Mouse (Mus musculus): ENCODE measurements around the gene Ciao2a. TPM values are rescaled to one million over a fixed set of nuclear protein-coding genes. Genes with fewer than 3 reads are reported as not detected.

The Ciao2a gene
- polyA plus RNA-seq, 1 experiment, result 7.4 TPM

DNA sequence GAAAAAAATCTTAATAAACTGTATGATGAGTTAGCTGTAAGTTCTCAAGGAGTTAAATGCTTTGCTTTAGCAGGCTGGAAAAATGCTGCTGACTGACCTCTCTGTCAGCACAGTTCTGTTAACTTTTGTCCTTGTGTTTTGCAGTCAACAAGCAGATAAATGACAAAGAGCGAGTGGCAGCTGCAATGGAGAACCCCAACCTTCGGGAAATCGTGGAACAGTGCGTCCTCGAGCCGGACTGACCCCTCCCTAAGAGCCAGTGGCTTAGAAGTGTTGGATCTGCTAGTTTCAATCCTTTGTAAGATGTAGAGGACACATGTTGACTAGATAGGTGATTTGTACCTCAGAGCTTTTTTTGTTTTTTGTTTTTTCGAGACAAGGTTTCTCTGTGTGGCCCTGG lies 11.8 kb downstream of the Ciao2a start:
- Histone ChIP-seq H3K4me1 (ENCODE audit: control insufficient read depth, insufficient read depth, insufficient read length) (no peaks in the 10 kb centered on the region), H3K4me3 (ENCODE audit: extremely low read depth, insufficient read depth, insufficient read length) (no peak overlapping the region), H3K36me3 (ENCODE audit: control insufficient read depth, insufficient read depth, low read length) (peaks cover 31% of the 10 kb centered on the region), H3K27me3 (ENCODE audit: control insufficient read depth, insufficient read depth, low read length) (no peaks in the 10 kb centered on the region), H3K27ac (ENCODE audit: insufficient read depth, low read length) (no peak overlapping the region)
- TF ChIP-seq POLR2A (IDR thresholded peaks at IDR 0.05; ENCODE audit: low read depth, low read length), result no peak
- no peak for TF ChIP-seq CTCF (IDR thresholded peaks at IDR 0.05; ENCODE audit: extremely low read depth, insufficient read depth, insufficient read length, insufficient replicate concordance)
- no peak for DNase-seq (ENCODE audit: low read depth in 1 of 2, low spot score in 2 of 2)
- WGBS, result 95% methylated on average over 7 of the region's 7 CpGs

GRCm38 (mm10) chr9:66142265-66142664 lies 15.9 kb downstream of the Ciao2a start:
- DNase-seq (ENCODE audit: low read depth in 1 of 2, low spot score in 2 of 2), result no peak
- TF ChIP-seq POLR2A (IDR thresholded peaks at IDR 0.05; ENCODE audit: low read depth, low read length) (no peak), CTCF (IDR thresholded peaks at IDR 0.05; ENCODE audit: extremely low read depth, insufficient read depth, insufficient read length, insufficient replicate concordance) (no peak)
- 83% methylated on average over 1 of the region's 1 CpGs for WGBS
- H3K27me3 ChIP-seq (ENCODE audit: control insufficient read depth, insufficient read depth, low read length), result no peaks in the 10 kb centered on the region
- no peak overlapping the region for H3K27ac ChIP-seq (ENCODE audit: insufficient read depth, low read length)
- H3K4me1 ChIP-seq (ENCODE audit: control insufficient read depth, insufficient read depth, insufficient read length), result no peaks in the 10 kb centered on the region
- H3K4me3 ChIP-seq (ENCODE audit: extremely low read depth, insufficient read depth, insufficient read length), result no peak overlapping the region
- H3K36me3 ChIP-seq (ENCODE audit: control insufficient read depth, insufficient read depth, low read length), result peaks cover 20% of the 10 kb centered on the region

DNA sequence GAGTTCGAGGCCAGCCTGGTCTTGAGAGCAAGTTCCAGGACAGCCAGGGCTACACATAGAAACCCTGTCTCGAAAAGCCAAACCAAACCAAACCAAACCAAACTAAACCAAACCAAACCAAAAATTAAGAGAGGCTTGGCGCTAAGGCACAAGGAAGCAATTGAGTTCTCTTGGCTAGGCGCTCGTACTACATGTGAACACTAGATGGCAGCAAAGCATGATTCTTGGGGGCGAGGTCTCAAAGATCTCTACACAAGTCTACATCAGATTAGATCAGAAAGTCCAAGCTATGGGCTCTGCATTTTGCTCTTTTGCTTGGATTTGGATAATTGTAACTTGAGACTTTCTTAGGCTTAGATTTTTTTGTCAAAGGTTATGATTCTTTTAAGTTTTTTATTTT lies 17.8 kb downstream of the Ciao2a start:
- DNase-seq (ENCODE audit: low read depth in 1 of 2, low spot score in 2 of 2), result peak; percentile 50 to 64
- Histone ChIP-seq H3K36me3 (ENCODE audit: control insufficient read depth, insufficient read depth, low read length) (peaks cover 8% of the 10 kb centered on the region), H3K4me1 (ENCODE audit: control insufficient read depth, insufficient read depth, insufficient read length) (no peaks in the 10 kb centered on the region), H3K4me3 (ENCODE audit: extremely low read depth, insufficient read depth, insufficient read length) (no peak overlapping the region), H3K27ac (ENCODE audit: insufficient read depth, low read length) (no peak overlapping the region), H3K27me3 (ENCODE audit: control insufficient read depth, insufficient read depth, low read length) (no peaks in the 10 kb centered on the region)
- TF ChIP-seq CTCF (IDR thresholded peaks at IDR 0.05; ENCODE audit: extremely low read depth, insufficient read depth, insufficient read length, insufficient replicate concordance), result peak; percentile 64; the same call in 1 of the 2 replicates
- TF ChIP-seq POLR2A (IDR thresholded peaks at IDR 0.05; ENCODE audit: low read depth, low read length), result no peak
- 10% methylated on average over 6 of the region's 6 CpGs for WGBS

GRCm38 (mm10) chr9:66146141-66146540 lies 19.7 kb downstream of the Ciao2a start:
- H3K36me3 ChIP-seq (ENCODE audit: control insufficient read depth, insufficient read depth, low read length), result no peaks in the 10 kb centered on the region
- no peaks in the 10 kb centered on the region for H3K27me3 ChIP-seq (ENCODE audit: control insufficient read depth, insufficient read depth, low read length)
- H3K27ac ChIP-seq (ENCODE audit: insufficient read depth, low read length), result no peak overlapping the region

GRCm38 (mm10) chr9:66152011-66152410 lies 25.6 kb downstream of the Ciao2a start:
- Histone ChIP-seq H3K4me1 (ENCODE audit: control insufficient read depth, insufficient read depth, insufficient read length) (no peaks in the 10 kb centered on the region), H3K4me3 (ENCODE audit: extremely low read depth, insufficient read depth, insufficient read length) (no peak overlapping the region), H3K27me3 (ENCODE audit: control insufficient read depth, insufficient read depth, low read length) (no peaks in the 10 kb centered on the region), H3K36me3 (ENCODE audit: control insufficient read depth, insufficient read depth, low read length) (no peaks in the 10 kb centered on the region), H3K27ac (ENCODE audit: insufficient read depth, low read length) (no peak overlapping the region)
- WGBS, result 73% methylated on average over 9 of the region's 9 CpGs
- DNase-seq (ENCODE audit: low read depth in 1 of 2, low spot score in 2 of 2), result no peak
- no peak for TF ChIP-seq POLR2A (IDR thresholded peaks at IDR 0.05; ENCODE audit: low read depth, low read length)
- TF ChIP-seq CTCF (IDR thresholded peaks at IDR 0.05; ENCODE audit: extremely low read depth, insufficient read depth, insufficient read length, insufficient replicate concordance), result no peak

More at GRCm38 (mm10) chr9:66146141-66146540, 19.7 kb downstream of the Ciao2a start:
- Histone ChIP-seq H3K4me1 (ENCODE audit: control insufficient read depth, insufficient read depth, insufficient read length) (no peaks in the 10 kb centered on the region), H3K4me3 (ENCODE audit: extremely low read depth, insufficient read depth, insufficient read length) (no peak overlapping the region)
- no peak for TF ChIP-seq POLR2A (IDR thresholded peaks at IDR 0.05; ENCODE audit: low read depth, low read length)
- TF ChIP-seq CTCF (IDR thresholded peaks at IDR 0.05; ENCODE audit: extremely low read depth, insufficient read depth, insufficient read length, insufficient replicate concordance), result no peak
- DNase-seq (ENCODE audit: low read depth in 1 of 2, low spot score in 2 of 2), result no peak

DNA sequence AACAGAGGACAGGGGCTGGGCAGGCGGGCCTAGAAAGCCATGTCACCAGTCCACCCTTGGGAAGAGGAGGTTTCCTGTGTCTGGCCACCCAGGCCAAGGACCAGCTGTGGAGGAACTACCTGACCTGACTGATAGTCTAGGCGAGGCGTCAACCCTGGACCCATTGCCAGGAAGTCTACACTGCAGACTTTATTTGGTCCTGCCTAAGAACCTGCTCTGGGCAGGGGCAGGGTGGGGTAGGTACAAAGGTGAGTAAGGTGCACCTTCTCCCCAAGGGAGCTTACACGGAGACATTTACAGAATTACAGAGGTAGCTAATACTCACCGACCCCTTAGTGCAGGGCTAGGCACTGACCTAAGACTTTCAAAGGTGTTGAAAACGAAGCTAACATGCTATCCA lies 27.2 kb downstream of the Ciao2a start:
- no peak for DNase-seq (ENCODE audit: low read depth in 1 of 2, low spot score in 2 of 2)
- Histone ChIP-seq H3K4me3 (ENCODE audit: extremely low read depth, insufficient read depth, insufficient read length) (no peak overlapping the region), H3K36me3 (ENCODE audit: control insufficient read depth, insufficient read depth, low read length) (no peaks in the 10 kb centered on the region), H3K27ac (ENCODE audit: insufficient read depth, low read length) (no peak overlapping the region), H3K27me3 (ENCODE audit: control insufficient read depth, insufficient read depth, low read length) (peaks cover 6% of the 10 kb centered on the region), H3K4me1 (ENCODE audit: control insufficient read depth, insufficient read depth, insufficient read length) (peaks cover 4% of the 10 kb centered on the region; the same call in 1 of the 2 replicates)
- TF ChIP-seq POLR2A (IDR thresholded peaks at IDR 0.05; ENCODE audit: low read depth, low read length) (no peak), CTCF (IDR thresholded peaks at IDR 0.05; ENCODE audit: extremely low read depth, insufficient read depth, insufficient read length, insufficient replicate concordance) (no peak)
- 88% methylated on average over 6 of the region's 6 CpGs for WGBS

DNA sequence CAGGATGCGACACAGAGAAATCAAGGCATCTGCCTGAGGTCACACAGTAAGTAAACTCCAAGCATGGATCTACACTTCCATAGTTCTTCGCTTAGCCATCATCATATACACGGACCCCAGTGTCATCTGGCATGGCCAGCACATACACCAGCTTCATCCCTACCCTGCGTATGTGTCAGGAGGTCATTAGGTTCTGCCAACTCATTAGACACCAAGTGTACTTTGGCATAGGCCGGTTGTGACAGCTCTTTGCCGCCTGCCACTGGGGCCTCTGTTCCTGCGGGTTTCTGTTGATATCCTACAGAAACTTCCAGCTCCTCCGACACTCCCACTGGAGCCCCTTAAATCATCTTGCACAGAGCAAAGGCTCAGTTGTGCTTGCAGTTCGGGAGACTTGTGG lies 27.6 kb downstream of the Ciao2a start:
- no peak for DNase-seq (ENCODE audit: low read depth in 1 of 2, low spot score in 2 of 2)
- TF ChIP-seq CTCF (IDR thresholded peaks at IDR 0.05; ENCODE audit: extremely low read depth, insufficient read depth, insufficient read length, insufficient replicate concordance) (no peak), POLR2A (IDR thresholded peaks at IDR 0.05; ENCODE audit: low read depth, low read length) (no peak)
- H3K27me3 ChIP-seq (ENCODE audit: control insufficient read depth, insufficient read depth, low read length), result peaks cover 6% of the 10 kb centered on the region

More for the DNA sequence above, 27.6 kb downstream of the Ciao2a start:
- Histone ChIP-seq H3K36me3 (ENCODE audit: control insufficient read depth, insufficient read depth, low read length) (no peaks in the 10 kb centered on the region), H3K4me1 (ENCODE audit: control insufficient read depth, insufficient read depth, insufficient read length) (peaks cover 4% of the 10 kb centered on the region; the same call in 1 of the 2 replicates), H3K4me3 (ENCODE audit: extremely low read depth, insufficient read depth, insufficient read length) (no peak overlapping the region), H3K27ac (ENCODE audit: insufficient read depth, low read length) (no peak overlapping the region)
- WGBS, result 95% methylated on average over 9 of the region's 9 CpGs
